Mouse (Mus musculus) lung, postnatal 0 days (tissue): ENCODE measurements around the gene Gm45623. TPM values are rescaled to one million over a fixed set of nuclear protein-coding genes. Genes with fewer than 3 reads are reported as not detected.

Experiments used
- ATAC-seq: fragments of 200-750 bp; cut with Nextera tagmentation; 2 replicates; pipeline ENCODE4 v1.8.0; 2017; ENCODE audit warnings: moderate library complexity
- DNase-seq: peaks from one replicate; pipeline ENCODE4 v3.0.0-alpha.2; 2016; ENCODE audit warnings: low spot score
- H3K27ac ChIP-seq: fragments of 300-500 bp; sonication (generic); 2 replicates; pipeline ENCODE4 v1.5.1; 2014; ENCODE audit warnings: antibody characterized with exemption, mild to moderate bottlenecking, low read length, mixed read lengths
- H3K27me3 ChIP-seq: fragments of 300-500 bp; sonication (generic); replicated peaks from 2 replicates; pipeline ENCODE4 v1.6.1; 2014; ENCODE audit warnings: low read length, mixed read lengths; ENCODE audit not compliant: insufficient read depth
- H3K36me3 ChIP-seq: fragments of 300-500 bp; sonication (generic); 2 replicates; pipeline ENCODE4 v1.6.1; 2014; ENCODE audit warnings: low read length, mixed read lengths; ENCODE audit not compliant: insufficient read depth
- H3K4me1 ChIP-seq: fragments of 300-500 bp; sonication (generic); 2 replicates; pipeline ENCODE4 v1.6.1; 2014; ENCODE audit warnings: antibody characterized with exemption, low read depth, low read length, mixed read lengths; ENCODE audit not compliant: insufficient read depth
- H3K4me2 ChIP-seq: fragments of 300-500 bp; sonication (generic); replicated peaks from 2 replicates; pipeline ENCODE4 v1.6.1; 2014; ENCODE audit warnings: low read depth, mild to moderate bottlenecking, low read length, moderate library complexity, mixed read lengths
- H3K4me3 ChIP-seq: fragments of 300-500 bp; sonication (generic); 2 replicates; pipeline ENCODE4 v1.5.1; 2014; ENCODE audit warnings: low read depth, low read length
- H3K9ac ChIP-seq: fragments of 300-500 bp; sonication (generic); replicated peaks from 2 replicates; pipeline ENCODE4 v1.6.1; 2014; ENCODE audit warnings: low read depth, mild to moderate bottlenecking
- H3K9me3 ChIP-seq: fragments of 300-500 bp; sonication (generic); 2 replicates; pipeline ENCODE4 v1.6.1; 2016; ENCODE audit warnings: low read length, mixed read lengths
- CTCF ChIP-seq: IDR thresholded peaks from 2 replicates; pipeline ENCODE4 v1.5.1; 2016; ENCODE audit warnings: antibody characterized with exemption, mild to moderate bottlenecking
- EP300 ChIP-seq: IDR thresholded peaks from 2 replicates; pipeline ENCODE4 v1.6.1; 2016; ENCODE audit warnings: antibody characterized with exemption, mild to moderate bottlenecking, control low read depth
- WGBS: fragments of 180-500 bp; shearing (Covaris S2); extraction: QIAGEN DNeasy Blood & Tissue Kit; methylation state at CpG from one replicate; pipeline ENCODE4 v1.1.7; 2014; 5-methylcytosine and 5-hydroxymethylcytosine counted together
- polyA plus RNA-seq: library from polyadenylated mRNA; unstranded; fragments of >200 nt; fragmentation: Nextera tagmentation; extraction: Ambion mirVana; gene quantifications from 2 replicates; pipeline ENCODE4 v1.2.1, GENCODE M21; 2015

Gm45623 gene
- polyA plus RNA-seq, 1 experiment from 2014 or later: 0.44 TPM

DNA sequence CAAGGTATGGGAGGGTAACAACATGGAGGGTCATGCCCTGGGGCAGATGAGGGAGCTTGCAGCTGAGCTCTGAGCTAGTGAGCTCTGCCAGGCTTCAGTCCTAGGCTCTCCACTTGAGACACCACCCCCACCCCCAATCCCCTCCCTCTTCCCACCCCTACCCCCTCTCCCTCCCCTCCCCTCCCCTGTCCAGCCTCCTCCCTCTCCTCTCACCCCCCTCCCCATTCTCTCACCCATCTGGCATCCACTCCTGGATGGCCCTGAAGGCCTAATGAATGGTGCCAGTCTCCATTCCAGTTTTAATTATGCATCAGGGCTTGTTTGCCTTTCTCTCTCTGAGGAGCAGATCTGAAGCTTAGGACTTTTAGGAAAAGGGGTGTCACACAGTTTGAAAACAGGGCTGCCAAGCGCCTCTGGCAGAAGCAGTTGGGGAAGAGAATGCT is 16.5 kb upstream of the Gm45623 start:
- Histone ChIP-seq H3K36me3 (no peaks in the 10 kb centered on the region), H3K9me3 (no peaks in the 10 kb centered on the region), H3K4me3 (no peak overlapping the region), H3K4me2 (no peak overlapping the region), H3K27ac (no peak overlapping the region), H3K4me1 (0 out of 2 replicates have a peak, but pooled peaks cover 2% of the 10 kb centered on the region), H3K27me3 (no peaks in the 10 kb centered on the region), H3K9ac (no peak overlapping the region)
- DNase-seq (no peak), ATAC-seq (no peak)
- WGBS: 37% methylated on average over 1 of the region's 1 CpGs
- TF ChIP-seq EP300 (no peak), CTCF (no peak)

DNA sequence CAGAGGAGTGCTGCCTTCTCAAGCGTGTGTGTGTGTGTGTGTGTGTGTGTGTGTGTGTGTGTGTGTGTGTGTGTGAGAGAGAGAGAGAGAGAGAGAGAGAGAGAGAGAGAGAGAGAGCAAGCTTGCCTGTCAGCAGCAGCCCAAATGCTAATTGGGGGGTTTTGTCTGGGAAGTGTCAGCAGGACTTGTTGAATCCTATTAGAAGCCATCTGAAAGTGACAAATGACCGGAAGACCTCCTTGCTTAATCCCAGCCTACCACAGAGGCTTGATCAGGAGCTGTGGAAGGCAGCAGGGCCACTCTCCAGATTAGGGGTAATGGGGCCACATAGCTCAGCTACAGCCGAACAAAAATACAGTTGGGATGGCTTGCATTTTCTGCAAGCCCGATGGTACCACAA is 15.8 kb upstream of the Gm45623 start:
- 38% methylated on average over 4 of the region's 4 CpGs for WGBS
- TF ChIP-seq CTCF: no peak
- TF ChIP-seq EP300: no peak
- ATAC-seq: no peak

DNA sequence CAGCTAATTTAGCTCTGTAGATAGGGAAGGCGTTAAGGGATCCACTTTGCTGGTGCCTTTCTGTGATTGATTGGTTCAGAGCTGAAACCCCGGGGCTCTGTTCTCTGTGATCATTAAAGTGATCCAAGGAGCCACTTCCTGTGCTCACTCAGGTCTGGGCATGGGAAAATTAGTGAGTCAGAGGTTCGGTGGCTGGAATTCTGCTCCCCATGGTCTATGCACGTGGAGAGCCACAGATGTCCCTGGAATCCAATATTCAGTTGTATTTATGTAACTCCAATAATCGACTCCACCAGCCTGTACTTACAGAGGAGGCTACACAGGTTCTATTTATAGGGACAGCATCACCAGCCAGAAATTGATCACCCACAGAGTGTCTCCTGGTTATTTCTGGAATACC is 12.6 kb upstream of the Gm45623 start:
- no peak overlapping the region for H3K4me2 ChIP-seq
- H3K9ac ChIP-seq: no peak overlapping the region
- H3K27me3 ChIP-seq: no peaks in the 10 kb centered on the region
- H3K4me1 ChIP-seq: 0 out of 2 replicates have a peak, but pooled peaks cover 4% of the 10 kb centered on the region
- no peak for DNase-seq
- 33% methylated on average over 5 of the region's 5 CpGs for WGBS
- no peak for ATAC-seq
- H3K36me3 ChIP-seq: no peaks in the 10 kb centered on the region
- H3K4me3 ChIP-seq: no peak overlapping the region
- TF ChIP-seq EP300 (no peak), CTCF (no peak)
- H3K27ac ChIP-seq: no peak overlapping the region
- no peaks in the 10 kb centered on the region for H3K9me3 ChIP-seq

More for the DNA sequence above, 15.8 kb upstream of the Gm45623 start:
- no peak overlapping the region for H3K9ac ChIP-seq
- no peak overlapping the region for H3K4me2 ChIP-seq
- H3K36me3 ChIP-seq: no peaks in the 10 kb centered on the region
- H3K27ac ChIP-seq: no peak overlapping the region
- H3K4me3 ChIP-seq: no peak overlapping the region
- H3K27me3 ChIP-seq: no peaks in the 10 kb centered on the region
- DNase-seq: no peak
- H3K9me3 ChIP-seq: no peaks in the 10 kb centered on the region
- 0 out of 2 replicates have a peak, but pooled peaks cover 4% of the 10 kb centered on the region for H3K4me1 ChIP-seq

DNA sequence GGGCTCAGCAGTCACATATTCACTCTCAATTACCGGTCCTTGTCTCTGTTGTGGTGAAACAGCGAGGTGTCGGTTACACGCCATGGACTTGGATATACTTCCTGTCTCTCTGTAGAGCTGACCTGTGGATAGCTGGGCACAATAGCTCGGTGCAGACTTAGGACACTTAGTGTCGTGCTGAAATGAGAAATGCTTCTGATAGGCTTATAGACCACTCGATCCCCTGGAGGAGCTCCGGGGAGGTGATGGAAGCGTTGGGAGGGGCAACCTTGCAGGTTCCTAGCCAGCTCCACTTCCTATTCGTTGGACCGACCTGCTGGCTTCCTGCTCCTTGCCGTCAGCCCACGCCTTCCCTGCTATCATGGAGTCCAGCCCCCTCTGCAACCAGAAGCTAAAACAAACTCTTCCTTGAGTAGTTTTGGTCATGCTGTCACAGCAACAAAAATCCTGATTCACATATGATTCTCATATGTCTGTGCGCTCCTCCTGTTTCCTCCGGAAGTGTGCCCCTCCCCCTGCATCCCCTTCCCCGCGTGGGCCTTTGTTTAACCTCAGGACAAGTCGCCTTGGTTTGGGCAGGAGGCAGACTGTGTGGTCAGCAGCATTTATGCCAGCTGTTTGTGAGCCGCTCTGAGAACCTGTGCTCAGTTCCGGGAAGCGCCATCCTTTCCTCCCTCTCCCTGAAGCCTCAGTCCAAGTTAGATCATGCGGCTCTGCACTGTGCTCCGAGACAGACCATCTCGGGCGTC is 11.8 kb upstream of the Gm45623 start:
- Histone ChIP-seq H3K4me1 (0 out of 2 replicates have a peak, but pooled peaks cover 4% of the 10 kb centered on the region), H3K9ac (no peak overlapping the region), H3K4me3 (peak overlapping the region; percentile 10; the same call in 1 of the 2 replicates), H3K27me3 (no peaks in the 10 kb centered on the region), H3K36me3 (no peaks in the 10 kb centered on the region), H3K4me2 (peak overlapping the region; percentile 52), H3K27ac (no peak overlapping the region; the same call in 1 of the 2 replicates), H3K9me3 (no peaks in the 10 kb centered on the region)
- peak; percentile 58 for DNase-seq
- no peak for TF ChIP-seq CTCF
- no peak for TF ChIP-seq EP300
- WGBS: 17% methylated on average over 25 of the region's 25 CpGs
- ATAC-seq: peak; percentile 78

DNA sequence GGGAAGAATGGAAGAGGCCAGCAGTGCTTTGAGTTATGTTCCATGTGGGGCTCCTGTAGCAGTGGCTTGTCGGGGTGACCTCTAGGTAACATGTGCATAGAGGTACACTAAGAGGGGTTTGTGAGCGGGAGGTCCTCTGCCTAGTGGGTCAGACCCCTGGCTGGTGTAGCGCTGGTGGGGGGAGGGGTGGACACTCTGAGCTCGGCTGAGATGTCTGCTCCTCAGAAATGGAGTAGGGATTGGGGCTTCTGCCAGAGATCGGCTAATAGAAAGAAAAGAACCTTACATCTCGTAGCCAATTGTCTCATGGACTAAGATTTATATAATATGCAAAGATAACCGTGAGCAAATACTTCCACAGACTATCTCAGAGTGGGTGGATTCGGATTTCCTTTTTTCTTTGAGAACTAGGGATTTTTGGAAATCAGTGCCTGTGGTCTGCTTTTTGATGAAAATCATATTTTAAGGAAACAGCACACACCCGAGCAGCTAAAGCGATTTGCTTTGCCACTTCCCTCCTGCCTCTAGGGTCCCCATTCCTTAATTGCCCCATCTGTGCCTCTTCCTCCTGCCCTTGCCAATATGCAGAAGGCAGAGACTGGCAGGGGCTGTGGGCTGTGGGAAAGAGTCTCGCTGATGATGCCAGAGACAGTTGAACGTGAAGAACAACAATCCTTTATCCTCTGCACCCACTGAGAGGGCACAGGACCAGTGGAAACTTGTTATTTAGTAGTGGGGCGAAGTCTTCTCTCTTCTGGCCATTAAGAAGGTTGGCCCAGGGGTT is 9.0 kb upstream of the Gm45623 start:
- Histone ChIP-seq H3K4me1 (0 out of 2 replicates have a peak, but pooled peaks cover 4% of the 10 kb centered on the region), H3K4me2 (no peak overlapping the region), H3K4me3 (no peak overlapping the region), H3K9me3 (no peaks in the 10 kb centered on the region), H3K9ac (no peak overlapping the region), H3K27ac (no peak overlapping the region), H3K27me3 (no peaks in the 10 kb centered on the region), H3K36me3 (no peaks in the 10 kb centered on the region)
- no peak for DNase-seq
- no peak for ATAC-seq
- WGBS: 40% methylated on average over 13 of the region's 13 CpGs
- TF ChIP-seq EP300 (no peak), CTCF (no peak)

DNA sequence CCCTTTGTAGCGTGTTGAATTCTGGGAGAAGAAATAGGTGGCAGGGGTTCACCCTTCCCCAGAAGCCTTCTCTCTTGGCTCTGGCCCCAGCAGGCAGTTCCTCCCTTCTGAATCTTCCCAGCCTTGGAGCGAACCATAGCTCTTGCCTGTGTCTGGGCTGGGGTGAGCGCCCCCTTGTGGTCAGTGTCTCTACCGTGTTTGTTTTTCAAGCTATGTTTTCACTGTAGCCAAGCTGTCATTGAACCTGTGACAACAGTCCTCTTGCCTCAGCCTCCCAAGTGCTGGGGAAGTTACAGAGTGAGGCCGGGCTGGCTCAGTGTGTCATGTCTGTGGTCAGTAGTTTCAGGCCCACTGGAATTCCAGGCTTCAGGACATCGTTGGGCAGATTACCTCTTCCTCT is 4.9 kb upstream of the Gm45623 start:
- peak; percentile 59 for ATAC-seq
- 19% methylated on average over 6 of the region's 6 CpGs for WGBS
- TF ChIP-seq EP300: no peak
- TF ChIP-seq CTCF: peak; percentile 93
- DNase-seq: peak; percentile 88
- H3K4me1 ChIP-seq: peaks cover 9% of the 10 kb centered on the region; the same call in 1 of the 2 replicates
- H3K27ac ChIP-seq: no peak overlapping the region
- H3K9me3 ChIP-seq: no peaks in the 10 kb centered on the region
- no peak overlapping the region for H3K9ac ChIP-seq
- no peaks in the 10 kb centered on the region for H3K36me3 ChIP-seq
- no peak overlapping the region for H3K4me2 ChIP-seq
- H3K27me3 ChIP-seq: peaks cover 8% of the 10 kb centered on the region; the same call in 1 of the 2 replicates
- no peak overlapping the region for H3K4me3 ChIP-seq
